Mouse (Mus musculus): ENCODE data around the gene Dpy19l3.

Dpy19l3 gene

DNA sequence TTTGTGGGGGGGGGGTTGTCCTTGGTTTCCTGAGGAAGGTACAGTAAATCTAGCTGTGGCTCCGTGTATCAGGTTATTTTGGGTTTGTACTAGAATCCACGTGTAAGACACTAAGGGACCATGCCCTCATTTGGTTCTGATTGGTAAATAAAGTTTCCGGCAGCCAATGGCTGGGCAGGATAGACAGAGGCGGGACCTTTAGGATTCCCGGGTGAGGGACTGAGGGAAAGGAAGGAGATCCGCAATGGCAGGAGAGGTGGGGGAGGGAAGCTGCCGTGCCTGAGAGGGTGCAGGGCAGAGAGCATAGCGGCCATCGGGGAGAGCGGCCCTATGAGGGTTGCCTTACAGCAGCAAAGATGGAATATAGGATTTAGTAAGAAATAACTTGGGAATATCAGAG is 67.0 kb downstream of the Dpy19l3 start:
- DNase-seq (ENCODE audit: low spot score) = no peak

DNA sequence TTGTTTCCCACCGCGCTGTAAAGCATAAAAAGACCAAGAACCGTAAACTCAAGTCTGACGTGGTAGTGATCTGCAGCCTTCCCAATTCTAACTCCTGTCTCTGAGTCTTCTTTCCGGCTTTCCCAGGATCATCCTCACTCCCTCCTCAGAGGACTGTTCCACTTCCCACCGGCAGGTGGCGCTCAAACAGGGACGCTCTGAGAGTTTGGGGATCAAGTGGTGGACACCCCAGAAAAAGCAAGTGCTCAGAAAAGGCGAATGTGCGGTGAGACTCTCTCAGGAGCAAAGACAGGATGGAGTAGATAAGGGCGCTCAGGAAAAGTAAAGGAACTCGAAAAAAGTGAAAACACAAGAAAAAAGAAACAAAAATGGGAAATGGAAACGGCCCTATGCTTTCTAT is 67.5 kb downstream of the Dpy19l3 start:
- peak; percentile 14 for DNase-seq (ENCODE audit: low spot score)

DNA sequence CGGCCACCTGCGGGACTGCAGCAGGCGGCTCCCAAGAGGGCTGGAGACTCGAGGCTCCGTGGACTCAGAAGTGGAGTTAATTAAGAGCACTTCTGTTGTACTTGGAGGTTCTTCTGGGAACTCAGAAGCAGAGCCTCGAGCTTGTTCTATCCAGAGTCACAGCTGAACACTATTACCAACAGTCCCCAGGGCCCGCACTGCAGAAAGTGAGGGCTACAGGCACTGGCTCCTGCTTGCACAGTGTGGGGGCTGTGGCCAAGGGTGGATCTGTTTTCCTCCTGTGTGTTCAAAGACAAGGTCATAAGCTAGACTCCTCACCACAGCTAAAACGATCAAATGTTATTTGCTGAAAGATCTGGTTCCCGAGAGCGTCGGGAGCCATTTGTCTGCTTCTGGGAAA is 68.0 kb downstream of the Dpy19l3 start:
- no peak for DNase-seq (ENCODE audit: low spot score)

DNA sequence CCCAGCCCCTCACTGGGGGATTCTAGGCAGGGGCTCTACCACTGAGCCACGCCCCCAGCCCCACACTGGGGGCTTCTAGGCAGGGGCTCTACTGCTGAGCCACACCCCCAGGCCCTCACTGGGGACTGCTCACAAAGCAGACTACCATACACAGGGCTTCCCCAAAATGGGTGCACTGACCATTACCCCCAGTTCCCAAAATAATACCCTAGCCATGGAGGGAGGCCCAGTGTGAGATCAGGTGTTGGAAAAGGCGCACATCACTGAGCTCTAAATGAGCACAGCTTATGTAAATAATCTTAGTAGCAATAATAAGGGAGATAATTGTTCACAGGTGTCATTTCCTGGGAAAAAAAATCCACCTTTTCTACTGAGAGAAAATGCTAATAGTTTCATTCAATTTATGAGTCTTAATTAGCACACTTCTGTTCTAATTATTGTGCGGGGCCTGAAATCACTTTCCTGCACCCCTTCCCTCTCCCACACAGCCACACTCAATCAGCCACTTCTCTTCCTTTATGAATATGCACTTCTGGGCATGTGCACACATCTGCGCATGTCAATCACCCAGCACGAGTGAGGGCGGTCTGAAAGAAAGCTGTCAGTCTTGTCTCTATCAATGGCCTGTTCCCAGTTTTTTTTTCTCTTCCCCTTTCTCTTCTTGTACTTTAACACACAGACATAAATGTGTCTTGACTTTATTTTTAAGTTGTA is 70.7 kb downstream of the Dpy19l3 start:
- no peak for DNase-seq (ENCODE audit: low spot score)

DNA sequence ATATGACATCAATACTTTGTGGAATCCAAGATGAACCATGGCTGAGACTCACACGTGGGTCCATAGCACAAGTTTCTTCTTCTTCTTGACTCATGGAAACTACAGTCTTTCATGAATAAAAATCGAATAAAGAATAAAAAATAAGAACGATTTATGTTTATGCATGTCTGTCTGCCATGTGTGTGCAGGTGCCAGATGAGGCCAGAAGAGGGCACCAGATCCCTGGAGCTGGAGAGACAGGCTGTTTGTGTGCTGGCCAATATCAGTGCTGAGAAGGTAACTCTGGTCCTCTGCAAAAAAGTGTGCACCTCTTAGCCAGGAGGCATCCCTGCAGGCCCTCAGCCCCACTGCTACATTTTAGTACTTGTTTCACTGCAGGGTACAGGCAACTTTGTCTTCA is 72.7 kb downstream of the Dpy19l3 start:
- no peak for DNase-seq (ENCODE audit: low spot score)

DNA sequence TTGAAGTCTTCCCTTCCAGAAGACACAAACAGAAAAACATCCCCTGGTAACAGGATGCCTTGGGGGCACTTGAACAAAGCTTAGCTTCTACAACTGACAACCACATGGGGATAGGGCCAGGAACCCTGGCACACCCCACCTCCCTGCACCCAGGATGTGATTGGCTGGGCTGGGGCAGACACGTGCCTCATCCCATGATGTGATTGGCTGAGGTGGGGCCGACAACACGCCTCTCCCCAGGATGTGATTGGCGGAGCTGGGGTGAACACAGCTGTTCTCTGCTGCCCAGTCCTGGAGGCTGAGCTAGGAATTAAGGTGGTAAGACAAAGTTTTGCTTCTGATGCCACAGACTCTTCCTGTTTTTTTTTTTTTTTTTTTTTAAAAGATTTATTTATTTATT is 75.3 kb downstream of the Dpy19l3 start:
- DNase-seq (ENCODE audit: low spot score) = no peak

DNA sequence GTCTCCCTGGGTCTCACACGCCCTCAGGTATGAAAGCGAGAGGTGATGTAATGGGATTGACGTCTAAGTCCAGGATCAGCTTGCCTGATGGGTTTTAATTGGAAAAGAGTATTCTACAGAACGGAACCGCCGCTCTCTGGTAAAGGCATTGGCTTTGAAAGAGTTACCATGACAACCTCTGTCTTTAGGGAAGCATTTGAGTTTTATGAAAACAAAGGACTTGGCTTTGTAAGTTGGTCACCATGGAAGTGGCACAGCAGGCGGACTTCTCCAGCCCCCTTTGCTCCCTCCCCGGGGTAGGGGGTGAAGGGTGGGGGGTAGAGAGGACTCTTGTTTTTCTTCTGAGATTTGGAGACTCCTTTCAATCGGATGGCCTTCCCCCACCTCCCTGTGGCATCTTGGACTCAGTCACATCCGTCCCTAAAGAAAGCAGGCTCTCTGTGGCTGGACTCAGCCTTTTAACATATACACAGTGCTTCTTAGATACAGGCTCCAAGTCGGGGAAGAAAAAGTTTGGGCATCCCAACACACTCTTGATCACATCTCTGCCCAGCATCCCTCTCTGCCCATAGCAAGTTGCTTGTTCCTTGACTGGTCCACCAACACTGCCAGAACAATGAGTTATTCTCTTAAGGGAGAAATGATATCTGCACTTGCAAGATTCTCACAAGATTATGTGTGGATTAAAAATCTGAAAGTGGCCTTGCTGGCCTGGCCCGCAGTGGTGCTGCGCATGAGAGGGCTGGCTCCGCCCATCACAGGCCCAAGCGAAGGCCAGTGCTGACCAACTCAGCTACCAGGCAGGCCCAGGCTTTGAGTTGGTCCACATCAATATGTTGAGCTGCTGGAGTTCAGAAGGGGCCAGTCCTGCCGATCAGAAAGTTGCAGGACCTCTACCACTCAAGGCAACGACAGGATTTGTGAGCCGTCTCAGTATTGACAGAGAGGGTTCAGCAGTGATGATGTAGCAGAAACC is 85.9 kb downstream of the Dpy19l3 start:
- DNase-seq (ENCODE audit: low spot score) = no peak

DNA sequence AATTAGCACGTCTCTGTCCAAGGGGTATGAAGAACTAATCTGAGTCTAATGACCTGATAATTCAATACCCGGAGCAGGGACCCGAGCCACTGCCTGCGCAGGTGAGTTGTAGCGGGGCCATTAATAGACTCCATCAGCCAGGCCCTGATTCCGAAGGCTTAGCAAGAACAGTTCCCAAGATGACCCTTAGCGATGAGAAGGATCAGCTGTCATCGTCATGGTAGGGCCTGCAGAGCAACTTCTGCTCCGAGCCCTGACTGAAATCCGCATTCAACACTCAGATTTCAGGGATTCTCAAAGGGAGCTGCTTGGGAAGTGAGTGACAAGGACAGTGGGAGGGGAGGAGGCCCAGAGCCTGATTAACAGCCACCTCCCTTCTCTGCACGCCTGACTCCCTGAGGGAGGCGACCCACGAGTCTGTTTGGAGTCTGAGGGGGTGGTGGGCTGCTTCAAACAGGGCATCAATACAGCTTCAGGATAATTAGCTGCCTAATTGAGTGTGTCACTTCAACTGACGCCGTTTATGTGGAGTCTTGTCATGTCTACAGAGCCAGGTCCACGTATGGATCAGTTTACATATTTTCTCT is 90.4 kb downstream of the Dpy19l3 start:
- DNase-seq (ENCODE audit: low spot score) = no peak

DNA sequence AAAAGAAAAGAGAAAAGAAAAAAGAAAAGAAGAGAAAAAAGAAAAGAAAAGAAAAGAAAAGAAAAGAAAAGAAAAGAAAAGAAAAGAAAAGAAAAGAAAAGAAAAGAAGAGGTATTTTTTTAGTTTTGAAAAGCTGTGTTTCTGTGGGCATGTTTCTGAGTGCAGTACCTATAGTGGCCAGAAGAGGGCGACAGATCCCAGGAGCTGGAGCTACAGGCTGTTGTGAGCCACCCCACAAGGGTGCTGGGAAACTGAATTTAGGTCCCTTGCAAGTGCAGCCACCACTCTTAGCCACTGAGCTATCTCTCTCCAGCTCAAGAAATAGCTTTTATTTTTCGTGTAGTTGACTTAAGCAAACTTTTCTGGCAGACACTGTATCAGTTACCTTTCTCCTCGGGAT is 95.1 kb downstream of the Dpy19l3 start:
- peak; percentile 35 for DNase-seq (ENCODE audit: low spot score)

DNA sequence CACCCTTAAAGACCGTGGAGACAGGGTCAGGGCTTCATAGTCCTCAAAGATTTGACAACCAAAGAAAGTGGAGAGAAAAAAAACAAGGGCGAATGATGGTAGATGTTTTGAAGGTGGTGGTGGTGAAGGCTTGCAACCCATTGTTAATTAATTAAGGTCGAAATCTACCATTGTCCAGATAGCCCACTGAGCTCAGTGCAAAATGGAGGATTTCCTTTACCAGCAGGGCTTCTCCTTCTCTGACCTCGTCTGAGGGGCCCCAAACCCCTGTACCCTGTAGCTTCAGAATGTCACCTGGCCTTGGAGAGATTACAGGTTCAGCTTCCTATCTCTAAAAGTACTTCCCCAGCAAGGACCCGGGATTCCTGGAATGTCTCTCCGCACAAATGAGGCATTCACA is 96.4 kb downstream of the Dpy19l3 start:
- no peak for DNase-seq (ENCODE audit: low spot score)

DNA sequence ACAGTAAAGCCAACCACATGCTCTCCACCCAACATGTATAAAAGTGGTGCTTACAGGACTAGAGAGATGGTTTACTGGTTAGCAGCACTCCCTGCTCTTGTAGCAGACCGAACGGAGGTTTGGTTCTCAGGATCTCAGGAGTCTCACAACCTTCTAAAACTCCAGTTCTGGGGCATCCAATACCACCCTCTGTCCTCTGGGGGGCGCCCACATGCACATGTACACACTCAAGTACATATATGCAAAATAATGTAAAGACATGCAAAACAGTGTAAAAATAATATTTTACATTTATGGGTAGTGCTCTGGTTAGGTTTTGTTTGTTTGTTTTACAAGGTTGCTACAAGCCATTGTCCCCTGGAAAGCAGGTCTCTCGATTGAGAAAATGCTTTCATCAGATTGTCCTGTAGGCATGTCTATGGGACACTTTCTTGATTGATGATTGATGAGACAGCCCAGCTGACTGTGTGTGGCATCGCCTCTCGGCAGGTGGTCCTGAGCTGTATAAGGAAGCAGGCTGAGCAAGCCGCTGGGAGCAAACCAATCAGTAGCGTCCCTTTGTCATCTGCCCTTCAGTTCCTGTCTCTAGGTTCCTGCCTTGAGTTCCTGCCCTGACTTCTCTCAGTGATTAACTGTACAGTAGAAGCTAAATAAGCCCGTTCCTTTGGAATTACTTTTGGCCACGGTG is 102.5 kb downstream of the Dpy19l3 start:
- no peak for DNase-seq (ENCODE audit: low spot score)

DNA sequence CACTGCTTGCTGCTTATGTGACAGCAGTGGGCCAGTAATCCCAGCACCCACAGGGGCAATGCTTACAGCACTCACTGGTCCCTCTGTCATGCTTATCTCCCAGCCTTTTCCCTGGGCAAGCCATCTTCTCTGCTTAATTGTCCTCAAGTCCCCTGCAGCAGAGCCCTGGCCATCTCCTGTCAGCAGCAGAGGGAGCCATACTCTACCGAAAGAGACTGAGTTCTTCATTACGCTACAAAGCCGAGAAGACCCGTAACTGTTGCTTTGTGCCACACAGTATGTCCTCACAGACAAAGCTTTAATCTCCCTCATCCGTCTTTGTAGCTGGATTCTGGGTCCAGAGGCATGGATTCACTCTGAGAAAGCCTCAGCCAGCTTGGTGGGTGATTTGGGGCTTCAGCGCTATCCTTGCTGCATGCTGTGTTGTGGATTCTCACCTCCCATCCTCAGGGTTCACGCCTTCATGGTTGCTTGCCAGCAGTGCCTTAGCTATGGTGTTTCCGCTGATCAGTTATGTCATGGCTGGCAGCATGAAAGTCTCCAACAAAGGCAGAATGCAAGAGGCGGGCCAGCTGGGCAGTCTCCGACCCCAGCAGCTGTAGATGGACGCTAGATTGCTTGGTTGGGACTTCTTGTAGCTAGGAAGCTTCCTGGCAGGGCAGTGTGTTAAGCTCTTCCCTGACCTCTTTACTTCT is 103.4 kb downstream of the Dpy19l3 start:
- DNase-seq (ENCODE audit: low spot score) = no peak

DNA sequence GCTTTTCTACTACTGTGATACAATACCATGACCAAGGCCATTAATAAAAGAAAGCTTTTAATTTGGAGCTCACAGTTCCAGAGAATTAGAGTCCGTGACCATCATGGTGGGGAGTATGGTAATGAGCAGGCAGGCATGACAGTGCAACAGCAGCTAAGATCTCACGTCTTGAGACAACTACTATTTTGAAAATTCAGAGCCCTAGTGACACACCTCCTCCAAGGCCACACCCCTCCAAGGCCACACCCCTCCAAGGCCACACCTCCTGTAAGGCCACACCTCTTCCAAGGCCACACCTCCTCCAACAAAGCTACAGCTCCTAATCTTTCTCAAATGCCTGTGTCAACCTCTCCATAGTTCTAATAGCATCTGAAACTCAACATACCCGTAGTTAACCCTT is 105.2 kb downstream of the Dpy19l3 start:
- DNase-seq (ENCODE audit: low spot score) = peak; percentile 62

DNA sequence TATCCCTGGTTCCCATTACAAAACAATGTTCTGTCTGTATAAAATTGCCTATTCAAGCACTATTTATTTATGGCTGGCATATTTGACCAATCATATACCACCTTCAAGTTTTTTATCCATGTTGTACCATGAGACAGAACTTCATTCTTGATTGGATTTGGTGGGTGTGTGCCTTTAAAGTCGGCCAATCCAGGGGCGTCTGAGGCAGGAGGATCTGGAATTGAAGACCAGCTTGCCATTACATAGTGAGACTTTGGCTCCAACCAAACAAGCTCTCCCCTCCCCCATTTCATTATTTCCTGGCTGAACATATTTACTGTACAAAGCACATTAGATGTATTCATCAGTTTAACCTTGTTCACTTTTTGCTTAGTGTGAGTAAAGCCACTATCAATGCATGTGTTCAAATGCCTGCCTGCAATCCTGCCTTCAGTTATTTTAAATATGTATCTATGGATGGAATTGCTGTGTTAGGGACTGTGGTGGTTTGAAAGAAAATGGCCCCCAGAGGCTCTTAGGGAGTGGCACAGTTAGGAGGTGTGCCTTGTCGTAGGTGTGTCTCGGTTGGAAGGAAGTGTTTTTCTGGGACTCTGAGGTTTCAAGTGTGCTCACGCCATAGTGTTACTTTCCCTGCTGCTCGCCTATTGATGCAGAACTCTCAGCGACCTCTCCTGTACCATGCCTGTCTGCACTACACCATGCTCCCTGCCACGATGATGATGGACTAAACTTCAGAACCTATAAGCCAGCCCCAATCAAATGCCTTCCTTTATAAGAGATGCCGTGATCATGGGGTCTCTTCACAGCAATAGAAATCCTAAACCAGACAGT is 105.8 kb downstream of the Dpy19l3 start:
- no peak for DNase-seq (ENCODE audit: low spot score)

DNA sequence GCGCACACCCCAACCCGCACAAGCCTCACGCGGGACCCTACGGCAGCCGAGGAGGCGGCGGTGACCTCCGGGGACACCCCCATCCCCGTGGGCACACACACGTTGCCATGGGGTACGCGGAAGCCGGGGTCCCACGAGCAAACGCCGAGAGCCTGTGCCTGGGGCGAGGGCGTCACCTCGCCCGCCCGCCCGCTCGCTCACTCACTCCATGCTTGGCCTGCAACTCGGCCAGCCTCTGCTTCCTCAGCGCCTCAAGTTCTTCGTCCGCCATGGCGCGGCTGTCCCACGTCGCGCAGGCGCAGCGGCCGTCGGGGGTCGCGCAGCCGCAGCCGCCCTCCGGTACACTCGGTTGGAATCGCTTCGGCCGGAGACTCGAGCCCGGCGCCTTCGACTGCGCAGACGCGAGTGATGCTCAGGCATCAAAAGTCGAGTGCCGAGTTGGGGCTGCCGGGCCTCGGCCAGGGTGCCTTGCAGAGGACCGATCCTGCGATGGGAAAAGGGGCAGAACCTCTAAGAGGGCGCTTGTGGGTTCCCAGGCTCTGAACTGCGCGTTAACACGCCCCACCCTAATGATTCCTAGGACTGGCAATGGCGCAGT is 107.1 kb downstream of the Dpy19l3 start, which contains the start of gene Pdcd5:
Gene Pdcd5, minus strand, starts transcription at position 421 of the 598 bp plus-strand sequence.
- DNase-seq (ENCODE audit: low spot score) = peak; percentile 96

DNA sequence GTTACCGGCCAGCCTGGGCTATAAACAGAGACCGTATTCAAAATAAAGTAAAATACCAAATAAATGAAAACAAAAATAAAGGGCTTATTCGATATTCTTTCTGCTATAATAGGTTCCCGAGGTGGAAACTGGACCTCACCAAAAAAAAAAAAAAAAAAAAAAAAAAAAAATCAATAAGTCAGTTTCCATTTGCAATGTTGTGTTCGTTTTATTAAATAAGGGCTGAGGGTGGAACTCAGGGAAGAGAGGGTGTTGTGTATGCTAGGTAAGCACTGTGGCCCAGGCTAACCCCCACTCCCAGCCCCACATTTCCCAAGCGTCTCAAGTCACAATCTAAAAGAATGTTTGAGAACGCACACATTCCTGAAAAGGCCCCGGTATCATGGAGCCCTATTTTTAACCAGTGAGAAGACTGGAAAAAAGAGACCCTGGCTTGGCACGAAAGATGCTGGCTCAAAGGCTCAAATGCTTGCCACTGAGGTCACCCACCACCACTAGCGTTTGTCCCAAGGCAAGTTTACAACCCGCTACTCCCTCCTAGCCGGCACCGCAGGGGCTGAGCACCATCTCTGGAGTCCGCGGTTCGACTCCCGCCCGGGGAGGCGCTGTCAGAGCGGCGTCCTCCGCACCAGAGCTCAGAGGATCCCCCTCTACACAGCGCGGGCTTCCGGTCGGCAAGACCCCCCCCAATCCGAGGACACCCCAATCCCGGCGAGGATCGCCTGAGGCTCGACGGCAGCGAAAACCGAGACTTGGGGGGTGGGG is 107.8 kb downstream of the Dpy19l3 start:
- peak; percentile 30 for DNase-seq (ENCODE audit: low spot score)

DNA sequence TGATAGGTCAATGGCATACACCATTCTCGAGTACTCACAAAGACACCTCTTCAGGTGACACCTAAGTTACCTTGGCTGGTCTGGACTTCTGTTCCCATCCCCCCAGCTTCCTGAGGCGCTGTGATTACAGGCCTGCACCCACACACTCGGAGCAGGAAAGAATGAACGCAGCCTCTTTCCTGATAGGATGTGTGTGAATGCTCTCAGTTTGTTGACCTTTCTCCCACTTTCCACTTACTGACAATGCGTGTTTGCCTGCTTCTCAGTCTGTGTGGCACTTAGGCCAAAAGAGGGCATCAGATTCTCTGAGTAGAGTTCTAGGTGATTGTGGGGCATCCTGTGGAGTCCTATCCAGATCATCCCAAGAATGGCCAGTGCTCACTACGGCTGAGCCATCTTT is 114.2 kb downstream of the Dpy19l3 start:
- no peak for DNase-seq (ENCODE audit: low spot score)

DNA sequence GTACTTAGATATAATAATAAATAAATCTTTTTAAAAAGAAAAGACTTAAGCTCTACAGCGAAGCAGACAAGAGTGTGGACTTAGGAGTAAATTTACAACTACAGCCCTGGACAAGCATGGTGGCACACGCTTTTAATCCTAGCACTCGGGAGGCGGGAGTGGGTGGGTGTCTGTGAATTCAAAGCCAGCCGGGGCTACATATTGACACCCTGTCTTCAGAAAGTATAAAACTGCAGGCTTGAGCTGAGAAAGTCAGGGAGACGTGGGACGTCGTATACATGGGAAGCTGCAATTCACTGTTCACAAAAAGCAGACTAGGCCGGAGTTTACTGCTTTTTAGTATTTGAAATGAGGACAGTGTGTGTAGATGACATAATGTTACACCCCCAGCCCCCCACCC is 117.4 kb downstream of the Dpy19l3 start:
- DNase-seq (ENCODE audit: low spot score) = no peak

DNA sequence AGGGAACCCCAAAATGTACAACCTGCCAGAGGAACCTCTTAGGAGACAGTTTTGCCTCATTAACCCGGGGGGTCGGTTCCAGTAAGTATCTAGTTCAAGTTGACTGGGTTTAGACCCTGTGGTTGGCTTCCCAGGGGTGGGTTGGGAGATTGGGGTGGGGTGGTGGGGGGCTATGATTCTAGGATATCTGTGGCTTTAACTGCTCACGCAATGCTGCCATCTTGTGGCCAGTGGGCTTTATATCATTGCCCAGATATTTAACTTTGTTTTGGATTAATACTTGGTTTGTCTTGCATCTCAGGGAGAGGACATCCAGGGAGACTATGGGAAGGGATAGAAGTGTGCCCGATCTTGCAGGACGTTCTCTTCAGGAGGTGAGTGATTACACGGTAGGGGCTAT is 118.0 kb downstream of the Dpy19l3 start:
- peak; percentile 9 for DNase-seq (ENCODE audit: low spot score)
